Mouse (Mus musculus) heart, embryonic 11.5 days (tissue): Measurements from ENCODE around the gene Ofd1. TPM values are rescaled to one million over a fixed set of nuclear protein-coding genes. Genes with fewer than 3 reads are reported as not detected.

ENCODE experiments used
- ATAC-seq: fragments of 200-750 bp; cut with Nextera tagmentation; replicated peaks from 2 replicates; pipeline ENCODE4 v1.8.0; 2017; ENCODE audit warnings: moderate library complexity; ENCODE audit not compliant: insufficient number of reproducible peaks, low FRiP score, low TSS enrichment
- H3K27ac ChIP-seq: fragments of 300-500 bp; sonication (generic); 2 replicates; pipeline ENCODE4 v1.5.1; 2014; ENCODE audit warnings: mild to moderate bottlenecking, low read depth, low read length
- H3K27me3 ChIP-seq: fragments of 300-500 bp; sonication (generic); 2 replicates; pipeline ENCODE4 v1.6.1; 2014; ENCODE audit warnings: mild to moderate bottlenecking, low read length, mixed read lengths; ENCODE audit not compliant: control insufficient read depth, insufficient read depth
- H3K36me3 ChIP-seq: fragments of 300-500 bp; sonication (generic); 2 replicates; pipeline ENCODE4 v1.6.1; 2014; ENCODE audit warnings: mild to moderate bottlenecking, low read length, moderate library complexity, mixed read lengths; ENCODE audit not compliant: control insufficient read depth, insufficient read depth
- H3K4me1 ChIP-seq: fragments of 300-500 bp; sonication (generic); 2 replicates; pipeline ENCODE4 v1.6.1; 2014; ENCODE audit warnings: low read length; ENCODE audit not compliant: control insufficient read depth, insufficient read depth
- H3K4me2 ChIP-seq: fragments of 300-500 bp; sonication (generic); 2 replicates; pipeline ENCODE4 v1.6.1; 2014; ENCODE audit warnings: mild to moderate bottlenecking, moderate library complexity
- H3K4me3 ChIP-seq: fragments of 300-500 bp; sonication (generic); 2 replicates; pipeline ENCODE4 v1.5.1; 2014; ENCODE audit warnings: low read depth, low read length
- H3K9ac ChIP-seq: fragments of 300-500 bp; sonication (generic); 2 replicates; pipeline ENCODE4 v1.6.1; 2014; ENCODE audit warnings: mild to moderate bottlenecking, low read depth, low read length, moderate library complexity
- H3K9me3 ChIP-seq: fragments of 300-500 bp; sonication (generic); replicated peaks from 2 replicates; pipeline ENCODE4 v1.6.1; 2016; ENCODE audit warnings: low read length; ENCODE audit not compliant: control insufficient read depth
- WGBS: fragments of 180-500 bp; shearing (Covaris S2); extraction: QIAGEN DNeasy Blood & Tissue Kit; methylation state at CpG from one replicate; pipeline ENCODE4 v1.1.7; 2014; ENCODE audit not compliant: insufficient replicate concordance; 5-methylcytosine and 5-hydroxymethylcytosine counted together
- polyA plus RNA-seq: library from polyadenylated mRNA; unstranded; fragments of >200 nt; fragmentation: Nextera tagmentation; extraction: Ambion mirVana; gene quantifications from 2 replicates; pipeline ENCODE4 v1.2.1, GENCODE M21; 2014

Gene Ofd1
- polyA plus RNA-seq, 1 experiment from 2014 or later: 5.9 TPM

GRCm38 (mm10) chrX:166353412-166353811, 87.1 kb downstream of the Ofd1 start:
- H3K9me3 ChIP-seq: no peaks in the 10 kb centered on the region
- H3K4me2 ChIP-seq: no peak overlapping the region
- no peaks in the 10 kb centered on the region for H3K4me1 ChIP-seq
- H3K27ac ChIP-seq: no peak overlapping the region
- WGBS: 55% methylated on average over 2 of the region's 2 CpGs
- H3K27me3 ChIP-seq: no peaks in the 10 kb centered on the region
- no peaks in the 10 kb centered on the region for H3K36me3 ChIP-seq
- H3K4me3 ChIP-seq: no peak overlapping the region
- no peak overlapping the region for H3K9ac ChIP-seq
- ATAC-seq: no peak

GRCm38 (mm10) chrX:166351790-166352189, 88.7 kb downstream of the Ofd1 start:
- Histone ChIP-seq H3K9ac (no peak overlapping the region), H3K4me3 (no peak overlapping the region), H3K27me3 (no peaks in the 10 kb centered on the region), H3K9me3 (no peaks in the 10 kb centered on the region), H3K36me3 (no peaks in the 10 kb centered on the region), H3K4me2 (no peak overlapping the region), H3K27ac (no peak overlapping the region), H3K4me1 (no peaks in the 10 kb centered on the region)
- no peak; the same call in 1 of the 2 replicates for ATAC-seq
- WGBS: 20% methylated on average over 6 of the region's 6 CpGs

GRCm38 (mm10) chrX:166348634-166349033, 91.9 kb downstream of the Ofd1 start:
- ATAC-seq: no peak
- H3K27ac ChIP-seq: no peak overlapping the region
- H3K27me3 ChIP-seq: no peaks in the 10 kb centered on the region
- no peak overlapping the region for H3K4me2 ChIP-seq
- no peaks in the 10 kb centered on the region for H3K4me1 ChIP-seq
- no peak overlapping the region for H3K9ac ChIP-seq
- 77% methylated on average over 4 of the region's 4 CpGs for WGBS
- no peak overlapping the region for H3K4me3 ChIP-seq
- no peaks in the 10 kb centered on the region for H3K9me3 ChIP-seq
- no peaks in the 10 kb centered on the region for H3K36me3 ChIP-seq

GRCm38 (mm10) chrX:166348086-166348485, 92.4 kb downstream of the Ofd1 start:
- 85% methylated on average over 6 of the region's 6 CpGs for WGBS
- Histone ChIP-seq H3K4me3 (no peak overlapping the region), H3K27me3 (no peaks in the 10 kb centered on the region), H3K9ac (no peak overlapping the region), H3K9me3 (no peaks in the 10 kb centered on the region), H3K4me1 (no peaks in the 10 kb centered on the region), H3K36me3 (no peaks in the 10 kb centered on the region), H3K4me2 (no peak overlapping the region), H3K27ac (no peak overlapping the region)
- no peak for ATAC-seq

DNA sequence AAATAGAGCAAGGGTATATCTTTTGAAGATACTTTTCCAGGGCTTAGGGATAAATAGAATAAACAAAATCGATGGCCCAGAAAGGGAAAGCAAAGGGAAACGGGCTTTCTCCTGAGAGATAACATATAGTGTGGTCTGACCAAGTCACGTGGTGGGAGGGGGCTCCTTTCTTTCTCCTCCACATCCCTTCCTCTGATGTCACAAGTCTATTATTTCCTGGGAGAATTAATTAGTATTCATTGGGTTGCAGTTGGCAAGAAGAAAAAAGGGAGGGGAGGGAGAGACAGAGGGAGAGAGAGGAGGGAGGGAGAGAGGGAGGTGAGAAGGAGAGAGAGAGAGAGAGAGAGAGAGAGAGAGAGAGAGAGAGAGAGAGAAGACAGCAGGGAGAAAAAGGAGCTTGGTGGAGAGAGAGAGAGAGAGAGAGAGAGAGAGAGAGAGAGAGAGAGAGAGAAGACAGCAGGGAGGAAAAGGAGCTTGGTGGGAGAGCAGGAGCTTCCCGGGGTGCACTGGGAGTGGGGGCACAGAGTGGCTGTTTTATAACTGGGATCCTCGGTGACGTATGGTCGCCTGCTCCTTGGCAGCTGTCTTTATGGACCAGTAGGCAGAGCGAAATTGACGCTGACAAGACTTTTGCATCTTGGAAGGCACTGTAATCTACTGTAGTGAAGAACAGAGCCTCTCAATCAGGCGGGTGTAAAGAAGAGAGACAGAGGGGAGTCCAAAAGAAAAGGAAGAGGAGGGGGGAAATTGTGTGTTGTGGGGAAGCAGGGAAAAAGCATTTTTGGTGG, 96.1 kb downstream of the Ofd1 start:
- Histone ChIP-seq H3K9ac (no peak overlapping the region), H3K27me3 (no peaks in the 10 kb centered on the region), H3K4me3 (0 out of 2 replicates have a peak overlapping the region, but pooled peaks have one; percentile 2), H3K4me1 (no peaks in the 10 kb centered on the region), H3K4me2 (peak overlapping the region; percentile 50), H3K9me3 (no peaks in the 10 kb centered on the region), H3K36me3 (no peaks in the 10 kb centered on the region), H3K27ac (no peak overlapping the region)
- WGBS: 25% methylated on average over 10 of the region's 10 CpGs
- no peak for ATAC-seq

DNA sequence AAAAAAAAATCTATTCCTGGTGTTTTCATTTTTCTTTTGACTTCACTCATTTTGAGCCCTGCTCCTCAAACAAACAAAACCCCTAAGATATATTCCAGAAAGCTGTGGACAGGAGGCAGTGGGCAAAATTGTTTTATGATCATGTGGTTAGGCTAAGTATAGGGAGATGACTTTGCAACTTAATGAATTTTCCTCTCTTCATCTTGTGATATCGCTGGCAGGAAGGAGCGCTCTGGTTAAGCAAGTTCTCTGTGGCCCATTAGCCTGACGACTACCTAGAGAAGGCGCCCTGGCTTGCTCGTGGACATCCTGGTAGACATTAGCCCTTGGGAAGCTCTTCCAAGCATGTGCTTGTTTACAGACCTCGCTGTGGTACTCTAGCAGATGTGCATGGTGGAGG, 98.7 kb downstream of the Ofd1 start:
- 78% methylated on average over 6 of the region's 6 CpGs for WGBS
- no peaks in the 10 kb centered on the region for H3K4me1 ChIP-seq
- no peak for ATAC-seq

More for the DNA sequence above, 98.7 kb downstream of the Ofd1 start:
- Histone ChIP-seq H3K4me2 (no peak overlapping the region), H3K36me3 (no peaks in the 10 kb centered on the region), H3K9ac (no peak overlapping the region), H3K27me3 (peaks cover 2% of the 10 kb centered on the region; the same call in 1 of the 2 replicates), H3K9me3 (no peaks in the 10 kb centered on the region), H3K4me3 (no peak overlapping the region), H3K27ac (no peak overlapping the region)

Other genes with a start within 250 kb of the Ofd1 start
- gene Gpm6b, start 201.8 kb downstream of the Ofd1 start, polyA plus RNA-seq: 5.2 and 6.3 TPM in 2 replicates
- gene Trappc2, start 130 bp downstream of the Ofd1 start, polyA plus RNA-seq: 38.4 and 39.0 TPM in 2 replicates
- gene Rab9, start 39.2 kb upstream of the Ofd1 start, polyA plus RNA-seq: 38.6 and 40.2 TPM in 2 replicates
- gene Tceanc, start 77.9 kb upstream of the Ofd1 start, polyA plus RNA-seq: 6.1 and 7.0 TPM in 2 replicates
- 4.2 and 4.3 TPM in 2 replicates for gene Egfl6, start 145.0 kb upstream of the Ofd1 start, polyA plus RNA-seq